Mouse (Mus musculus) embryonic facial prominence, embryonic 12.5 days (tissue): ENCODE measurements around the gene Pias4. TPM values are rescaled to one million over a fixed set of nuclear protein-coding genes. Genes with fewer than 3 reads are reported as not detected.
A peak's percentile ranks its signal among the peaks of the same experiment; 100 is the strongest.

ENCODE experiments used
- ATAC-seq: fragments of 200-750 bp; cut with Nextera tagmentation; 2 replicates; pipeline ENCODE4 v1.8.0; 2017; ENCODE audit not compliant: insufficient number of reproducible peaks, insufficient read depth, low FRiP score, low TSS enrichment
- H3K27ac ChIP-seq: fragments of 300-500 bp; sonication (generic); 2 replicates; pipeline ENCODE4 v1.5.1; 2016; ENCODE audit warnings: mild to moderate bottlenecking
- H3K27me3 ChIP-seq: fragments of 300-500 bp; sonication (generic); 2 replicates; pipeline ENCODE4 v1.6.1; 2016; ENCODE audit warnings: mild to moderate bottlenecking, moderate library complexity
- H3K36me3 ChIP-seq: fragments of 300-500 bp; sonication (generic); 2 replicates; pipeline ENCODE4 v1.6.1; 2016; ENCODE audit warnings: mild to moderate bottlenecking
- H3K4me1 ChIP-seq: fragments of 300-500 bp; sonication (generic); 2 replicates; pipeline ENCODE4 v1.6.1; 2016
- H3K4me2 ChIP-seq: fragments of 300-500 bp; sonication (generic); replicated peaks from 2 replicates; pipeline ENCODE4 v1.6.1; 2016; ENCODE audit warnings: mild to moderate bottlenecking, moderate library complexity
- H3K4me3 ChIP-seq: fragments of 300-500 bp; sonication (generic); 2 replicates; pipeline ENCODE4 v1.5.1; 2016; ENCODE audit warnings: mild to moderate bottlenecking
- H3K9ac ChIP-seq: fragments of 300-500 bp; sonication (generic); 2 replicates; pipeline ENCODE4 v1.6.1; 2016; ENCODE audit warnings: mild to moderate bottlenecking, moderate library complexity
- H3K9me3 ChIP-seq: fragments of 300-500 bp; sonication (generic); 2 replicates; pipeline ENCODE4 v1.6.1; 2016; ENCODE audit warnings: mild to moderate bottlenecking, moderate library complexity
- WGBS: fragments of 180-500 bp; shearing (Covaris S2); methylation state at CpG from one replicate; pipeline ENCODE4 v1.1.7; 2016; 5-methylcytosine and 5-hydroxymethylcytosine counted together
- polyA plus RNA-seq: library from polyadenylated mRNA; unstranded; fragments of >200 nt; fragmentation: Nextera tagmentation; extraction: Ambion mirVana; gene quantifications from 2 replicates; pipeline ENCODE4 v1.2.1, GENCODE M21; 2016

Pias4 gene
- polyA plus RNA-seq, 1 experiment from 2014 or later = 57.5 TPM

DNA sequence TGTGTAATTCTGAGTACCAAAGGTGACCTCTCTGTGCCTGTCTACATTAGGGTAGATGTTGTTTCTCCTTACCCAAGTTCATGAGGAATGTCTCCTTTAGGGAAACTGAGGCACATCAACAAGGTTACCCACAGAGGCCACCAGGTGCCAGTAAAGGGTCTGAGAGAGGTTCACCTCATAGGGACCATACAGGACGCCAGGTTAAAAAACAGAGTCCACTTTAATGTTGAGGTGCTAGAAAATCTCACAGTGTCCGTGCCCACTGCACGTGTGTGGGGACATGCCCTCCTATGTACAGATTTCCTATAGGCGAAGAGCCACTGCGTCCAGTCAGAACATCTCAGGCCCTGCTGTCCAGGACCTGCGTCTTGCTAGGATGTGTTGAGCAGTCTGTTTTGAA lies 31.3 kb upstream of the Pias4 start:
- Histone ChIP-seq H3K27me3 (peaks cover 41% of the 10 kb centered on the region), H3K4me3 (no peak overlapping the region), H3K9me3 (no peaks in the 10 kb centered on the region), H3K4me1 (0 out of 2 replicates have a peak, but pooled peaks cover 7% of the 10 kb centered on the region), H3K9ac (no peak overlapping the region), H3K4me2 (no peak overlapping the region), H3K27ac (no peak overlapping the region), H3K36me3 (no peaks in the 10 kb centered on the region)
- no peak for ATAC-seq
- 80% methylated on average over 6 of the region's 6 CpGs for WGBS

DNA sequence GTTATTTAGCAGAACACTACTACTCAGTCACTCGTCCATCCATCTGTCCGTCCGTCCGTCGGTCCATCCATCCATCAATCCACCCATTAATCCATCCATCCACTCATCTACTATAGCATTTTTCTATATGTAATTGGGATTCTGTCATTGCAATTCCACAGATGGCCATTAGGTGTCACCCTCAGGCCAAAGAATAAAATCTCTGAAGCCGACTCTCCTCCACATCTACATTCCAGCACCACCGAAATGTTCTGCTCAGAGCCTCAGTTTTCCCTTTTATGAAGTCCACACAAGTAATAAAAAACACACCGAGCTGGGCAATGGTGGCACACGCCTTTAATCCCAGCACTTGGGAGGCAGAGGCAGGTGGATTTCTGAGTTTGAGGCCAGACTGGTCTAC lies 30.5 kb upstream of the Pias4 start:
- Histone ChIP-seq H3K27me3 (peaks cover 46% of the 10 kb centered on the region), H3K27ac (no peak overlapping the region), H3K4me3 (no peak overlapping the region), H3K4me1 (0 out of 2 replicates have a peak, but pooled peaks cover 9% of the 10 kb centered on the region), H3K9ac (no peak overlapping the region), H3K4me2 (no peak overlapping the region), H3K36me3 (no peaks in the 10 kb centered on the region), H3K9me3 (no peaks in the 10 kb centered on the region)
- ATAC-seq = no peak
- WGBS = 4% methylated on average over 9 of the region's 9 CpGs

DNA sequence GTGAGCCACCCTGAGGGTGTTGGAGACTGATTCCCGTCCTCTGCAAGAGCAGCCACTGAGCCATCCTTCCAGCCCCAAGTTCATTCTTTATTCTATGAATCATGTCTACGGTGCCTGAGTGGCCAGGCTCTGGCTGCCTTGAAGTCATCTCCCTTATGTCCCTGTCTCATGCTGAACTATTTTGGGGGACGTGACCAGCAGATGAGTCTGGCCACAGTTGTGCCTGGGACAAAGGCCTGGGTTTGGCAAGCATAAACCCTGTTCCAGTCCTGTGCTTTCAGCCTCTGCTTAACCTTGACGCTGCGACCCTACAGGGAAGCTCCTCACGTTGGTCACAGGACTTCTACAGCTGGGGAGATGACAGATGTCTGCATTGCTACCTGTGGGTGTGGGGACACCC lies 29.6 kb upstream of the Pias4 start:
- no peak overlapping the region for H3K9ac ChIP-seq
- H3K27me3 ChIP-seq = peaks cover 51% of the 10 kb centered on the region
- ATAC-seq = no peak
- no peaks in the 10 kb centered on the region for H3K36me3 ChIP-seq
- no peak overlapping the region for H3K4me3 ChIP-seq
- no peak overlapping the region for H3K27ac ChIP-seq
- no peaks in the 10 kb centered on the region for H3K9me3 ChIP-seq
- 0 out of 2 replicates have a peak, but pooled peaks cover 12% of the 10 kb centered on the region for H3K4me1 ChIP-seq
- WGBS = 50% methylated on average over 6 of the region's 6 CpGs
- H3K4me2 ChIP-seq = no peak overlapping the region

DNA sequence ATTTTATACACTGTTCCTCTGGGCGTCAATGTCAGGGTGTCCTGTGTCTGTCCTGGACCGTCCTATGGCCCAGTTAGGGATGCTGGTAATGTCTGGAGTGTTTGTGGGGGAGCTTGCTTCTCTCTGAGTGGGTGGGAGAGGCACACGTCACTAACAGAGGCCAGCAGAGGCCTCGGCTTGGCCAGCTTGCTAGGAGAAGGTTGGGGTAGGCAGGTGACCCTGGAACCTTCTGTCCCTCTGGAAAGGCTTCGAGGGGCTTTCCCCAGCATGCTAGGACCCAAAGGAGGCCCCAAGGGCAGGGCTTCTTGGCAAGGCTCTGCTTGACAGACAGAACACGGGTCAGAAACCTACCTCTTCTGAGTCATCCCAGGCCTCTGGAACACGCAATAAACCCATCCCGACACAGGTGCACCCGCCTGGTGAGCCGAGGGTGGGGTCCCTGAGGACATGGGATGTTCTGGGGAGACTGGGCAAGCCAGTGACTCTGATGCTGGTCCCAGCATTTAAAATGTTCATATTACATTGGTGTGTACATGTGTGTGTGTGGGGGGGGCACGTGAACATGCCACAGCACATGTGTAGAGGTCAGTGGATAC lies 28.8 kb upstream of the Pias4 start:
- 0 out of 2 replicates have a peak, but pooled peaks cover 15% of the 10 kb centered on the region for H3K4me1 ChIP-seq
- no peak overlapping the region for H3K27ac ChIP-seq
- no peaks in the 10 kb centered on the region for H3K9me3 ChIP-seq
- no peak overlapping the region for H3K4me3 ChIP-seq
- no peak overlapping the region for H3K4me2 ChIP-seq
- no peaks in the 10 kb centered on the region for H3K36me3 ChIP-seq
- no peak for ATAC-seq
- peaks cover 51% of the 10 kb centered on the region for H3K27me3 ChIP-seq
- no peak overlapping the region for H3K9ac ChIP-seq
- 61% methylated on average over 11 of the region's 11 CpGs for WGBS

DNA sequence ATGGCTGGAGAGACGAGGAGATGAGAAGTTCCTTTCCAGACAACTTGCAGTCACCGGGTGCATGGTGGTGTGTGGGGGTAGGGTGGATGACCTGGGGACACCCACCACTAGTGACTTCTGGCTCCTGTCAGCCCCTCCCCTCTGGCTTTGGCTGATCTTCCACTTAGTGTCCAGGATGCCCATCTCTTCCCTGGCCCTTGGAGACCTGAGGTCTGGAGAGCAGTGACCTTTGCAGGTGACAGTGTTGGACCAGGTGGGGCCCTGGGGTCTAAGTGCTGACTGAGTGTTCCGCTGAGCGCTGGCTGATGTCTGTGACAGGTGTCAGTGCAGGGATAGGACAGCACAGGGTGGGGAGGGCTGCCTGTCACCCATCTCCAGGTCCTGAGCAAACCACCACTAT lies 27.6 kb upstream of the Pias4 start:
- 65% methylated on average over 4 of the region's 4 CpGs for WGBS
- no peaks in the 10 kb centered on the region for H3K9me3 ChIP-seq
- peaks cover 11% of the 10 kb centered on the region for H3K36me3 ChIP-seq
- no peak for ATAC-seq
- peaks cover 51% of the 10 kb centered on the region for H3K27me3 ChIP-seq
- no peak overlapping the region for H3K4me3 ChIP-seq
- 0 out of 2 replicates have a peak overlapping the region, but pooled peaks have one; percentile 5 for H3K9ac ChIP-seq
- H3K4me2 ChIP-seq = 0 out of 2 replicates have a peak overlapping the region, but pooled peaks have one; percentile 1
- no peak overlapping the region for H3K27ac ChIP-seq
- 0 out of 2 replicates have a peak, but pooled peaks cover 15% of the 10 kb centered on the region for H3K4me1 ChIP-seq

DNA sequence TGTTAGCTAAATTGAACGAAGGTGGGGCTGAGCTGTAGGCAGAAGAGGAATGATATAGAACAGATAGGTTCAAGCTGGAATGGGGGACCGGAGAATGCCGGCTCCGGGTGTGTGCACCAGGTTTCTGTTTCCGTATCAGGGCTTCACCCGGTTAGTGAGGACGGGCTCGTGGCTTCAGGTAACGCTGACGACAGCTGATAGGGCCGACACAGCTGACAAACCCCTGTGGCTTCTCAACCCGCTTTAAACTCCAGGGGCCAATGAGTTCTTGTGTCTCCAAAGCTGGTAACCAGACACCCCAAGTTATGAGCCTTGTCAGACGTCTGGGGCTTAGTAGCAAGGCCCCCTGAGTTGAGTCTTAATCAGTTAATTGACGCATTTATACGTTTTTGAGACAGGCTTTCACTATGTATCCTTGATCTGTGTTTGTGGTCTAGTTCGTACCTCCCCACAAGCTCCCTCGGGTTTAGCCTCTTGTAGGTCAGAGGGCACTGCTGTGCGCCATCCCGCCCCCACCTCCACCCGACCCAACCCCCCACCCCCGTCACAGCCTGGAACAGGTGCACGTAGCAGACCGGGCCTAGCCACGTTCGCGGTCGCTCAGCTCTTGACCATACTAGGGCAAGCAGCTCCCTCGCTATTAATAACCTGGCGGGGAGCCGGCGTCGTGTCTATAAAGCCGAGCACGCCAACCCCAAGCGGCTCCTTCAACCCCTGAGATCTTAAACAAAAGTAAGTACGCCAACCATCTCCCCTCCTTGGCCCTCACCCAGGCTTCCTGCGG lies 26.5 kb upstream of the Pias4 start:
- no peak for ATAC-seq
- Histone ChIP-seq H3K36me3 (peaks cover 17% of the 10 kb centered on the region), H3K9me3 (no peaks in the 10 kb centered on the region), H3K4me3 (no peak overlapping the region), H3K9ac (0 out of 2 replicates have a peak overlapping the region, but pooled peaks have one; percentile 15), H3K4me1 (0 out of 2 replicates have a peak, but pooled peaks cover 15% of the 10 kb centered on the region), H3K27ac (0 out of 2 replicates have a peak overlapping the region, but pooled peaks have one; percentile 19), H3K27me3 (peaks cover 49% of the 10 kb centered on the region), H3K4me2 (peak overlapping the region; percentile 27)
- WGBS = 12% methylated on average over 37 of the region's 37 CpGs

DNA sequence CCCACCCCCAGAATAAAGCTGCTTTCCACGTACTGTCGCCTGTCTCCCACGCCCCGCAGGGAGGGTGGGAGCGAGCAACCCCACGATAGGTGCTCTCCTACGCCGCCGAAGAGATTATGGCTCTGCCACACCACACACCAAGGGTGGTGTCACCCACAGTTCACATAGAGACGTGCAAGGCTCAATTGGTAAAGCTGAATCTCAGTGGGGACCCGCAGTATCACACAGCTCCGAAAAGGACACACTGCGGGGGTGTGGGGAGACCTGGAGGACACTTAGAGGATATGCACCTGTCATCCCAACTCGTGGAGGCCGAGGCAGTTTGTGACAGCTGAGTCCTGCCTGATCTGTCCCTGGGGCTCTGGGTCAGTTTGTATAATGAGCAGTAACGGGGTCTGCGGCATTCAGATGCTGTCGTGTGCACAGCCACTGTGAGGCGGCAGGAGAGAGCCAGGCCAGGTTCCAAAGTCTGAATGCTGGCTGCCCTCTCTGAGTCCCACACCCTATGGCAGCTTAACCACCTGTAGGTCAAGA lies 25.3 kb upstream of the Pias4 start:
- Histone ChIP-seq H3K27ac (peak overlapping the region; percentile 93), H3K4me1 (0 out of 2 replicates have a peak, but pooled peaks cover 15% of the 10 kb centered on the region), H3K9me3 (no peaks in the 10 kb centered on the region), H3K9ac (peak overlapping the region; percentile 66), H3K4me3 (peak overlapping the region; percentile 59), H3K4me2 (peak overlapping the region; percentile 92), H3K36me3 (peaks cover 22% of the 10 kb centered on the region), H3K27me3 (peaks cover 46% of the 10 kb centered on the region)
- ATAC-seq = peak; percentile 24; the same call in 1 of the 2 replicates
- 6% methylated on average over 19 of the region's 19 CpGs for WGBS

DNA sequence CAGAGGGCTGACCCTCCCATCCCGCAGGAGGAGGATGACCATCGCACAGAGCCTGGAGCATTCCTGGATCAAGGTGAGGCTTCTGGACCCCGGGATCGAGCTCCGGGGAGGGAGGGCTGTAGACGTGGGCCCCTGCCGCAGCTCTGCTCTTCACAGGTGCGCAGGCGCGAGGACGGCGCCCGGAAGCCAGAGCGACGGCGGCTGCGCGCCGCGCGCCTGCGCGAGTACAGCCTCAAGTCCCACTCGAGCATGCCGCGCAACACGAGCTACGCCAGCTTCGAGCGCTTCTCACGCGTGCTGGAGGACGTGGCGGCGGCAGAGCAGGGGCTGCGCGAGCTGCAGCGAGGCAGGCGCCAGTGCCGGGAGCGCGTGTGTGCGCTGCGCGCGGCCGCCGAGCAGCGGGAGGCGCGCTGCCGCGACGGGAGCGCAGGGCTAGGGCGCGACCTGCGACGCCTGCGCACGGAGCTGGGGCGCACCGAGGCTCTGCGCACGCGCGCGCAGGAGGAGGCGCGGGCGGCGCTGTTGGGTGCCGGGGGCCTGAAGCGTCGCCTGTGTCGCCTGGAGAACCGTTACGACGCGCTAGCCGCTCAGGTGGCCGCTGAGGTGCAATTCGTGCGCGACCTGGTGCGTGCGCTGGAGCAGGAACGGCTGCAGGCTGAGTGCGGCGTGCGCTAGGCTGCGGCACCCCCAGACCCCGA lies 24.7 kb upstream of the Pias4 start:
- Histone ChIP-seq H3K36me3 (peaks cover 26% of the 10 kb centered on the region), H3K9me3 (no peaks in the 10 kb centered on the region), H3K4me1 (0 out of 2 replicates have a peak, but pooled peaks cover 15% of the 10 kb centered on the region), H3K4me3 (peak overlapping the region; percentile 59), H3K9ac (peak overlapping the region; percentile 66), H3K4me2 (peak overlapping the region; percentile 92), H3K27me3 (peaks cover 44% of the 10 kb centered on the region), H3K27ac (peak overlapping the region; percentile 93)
- under 1% methylated on average over 91 of the region's 93 CpGs for whole genome bisulfite sequencing
- ATAC-seq = peak; percentile 78

DNA sequence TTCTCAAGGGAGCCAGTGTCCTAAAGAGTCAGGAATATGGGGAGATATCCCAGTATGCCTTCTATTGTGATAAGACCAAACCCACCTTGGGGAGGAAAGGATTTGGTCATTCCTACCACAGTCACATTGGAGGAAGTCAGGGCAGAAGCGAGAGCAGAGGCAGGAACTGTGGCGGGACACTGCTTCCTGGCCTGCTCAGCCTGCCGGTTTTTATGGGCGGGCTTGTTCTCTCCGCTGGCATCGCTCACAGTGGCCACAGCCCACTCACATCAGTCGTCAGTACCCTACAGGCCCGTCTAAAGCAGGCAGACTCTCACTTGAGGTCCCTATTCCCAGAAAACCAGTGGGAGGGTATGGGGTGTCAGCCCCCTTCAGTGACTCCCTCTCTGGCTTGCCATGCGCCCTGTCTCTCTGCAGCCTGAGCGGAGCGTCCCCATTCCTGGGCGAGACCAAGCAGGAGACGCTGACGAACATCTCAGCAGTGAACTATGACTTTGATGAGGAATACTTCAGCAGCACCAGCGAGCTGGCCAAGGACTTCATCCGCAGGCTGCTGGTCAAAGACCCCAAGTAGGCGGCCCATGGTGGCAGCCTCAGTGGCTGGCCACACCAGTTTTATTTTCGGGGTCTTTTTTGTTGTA lies 23.7 kb upstream of the Pias4 start:
- ATAC-seq = no peak
- no peak overlapping the region for H3K27ac ChIP-seq
- peaks cover 34% of the 10 kb centered on the region for H3K27me3 ChIP-seq
- H3K9ac ChIP-seq = no peak overlapping the region
- 88% methylated on average over 18 of the region's 18 CpGs for WGBS
- H3K9me3 ChIP-seq = no peaks in the 10 kb centered on the region
- H3K4me1 ChIP-seq = 0 out of 2 replicates have a peak, but pooled peaks cover 15% of the 10 kb centered on the region
- H3K36me3 ChIP-seq = peaks cover 35% of the 10 kb centered on the region
- H3K4me2 ChIP-seq = peak overlapping the region; percentile 92
- H3K4me3 ChIP-seq = peak overlapping the region; percentile 59

DNA sequence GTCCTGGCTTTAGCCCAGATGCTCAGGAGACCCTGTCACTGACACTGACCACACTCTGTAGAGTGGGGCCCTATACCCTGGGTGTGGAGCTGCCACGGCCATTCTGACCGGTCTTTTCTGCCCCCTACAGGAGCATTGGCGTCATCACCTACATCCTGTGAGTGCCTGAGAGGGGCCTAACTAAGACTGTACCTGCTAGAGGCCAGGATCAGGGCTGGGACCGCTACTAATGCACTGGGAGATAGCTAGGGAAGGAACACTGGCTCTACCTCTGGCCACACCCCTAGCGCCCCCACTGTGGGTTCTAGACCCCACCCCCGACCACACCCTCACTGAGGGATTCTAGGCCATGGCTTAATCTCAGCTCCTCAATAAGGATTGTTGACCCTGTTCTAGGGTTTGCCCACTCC lies 23.2 kb upstream of the Pias4 start:
- H3K27ac ChIP-seq = no peak overlapping the region
- H3K9me3 ChIP-seq = no peaks in the 10 kb centered on the region
- peaks cover 29% of the 10 kb centered on the region for H3K27me3 ChIP-seq
- peaks cover 35% of the 10 kb centered on the region for H3K36me3 ChIP-seq
- 0 out of 2 replicates have a peak, but pooled peaks have one; percentile 1 for ATAC-seq
- 0 out of 2 replicates have a peak, but pooled peaks cover 15% of the 10 kb centered on the region for H3K4me1 ChIP-seq
- H3K4me3 ChIP-seq = no peak overlapping the region
- WGBS = 76% methylated on average over 6 of the region's 6 CpGs
- no peak overlapping the region for H3K4me2 ChIP-seq
- H3K9ac ChIP-seq = no peak overlapping the region
